Mouse (Mus musculus): ENCODE results near the gene Gm21962. TPM values are rescaled to one million over a fixed set of nuclear protein-coding genes. Genes with fewer than 3 reads are reported as not detected.

Gm21962 gene
- polyA plus RNA-seq, 1 experiment: not detected

DNA sequence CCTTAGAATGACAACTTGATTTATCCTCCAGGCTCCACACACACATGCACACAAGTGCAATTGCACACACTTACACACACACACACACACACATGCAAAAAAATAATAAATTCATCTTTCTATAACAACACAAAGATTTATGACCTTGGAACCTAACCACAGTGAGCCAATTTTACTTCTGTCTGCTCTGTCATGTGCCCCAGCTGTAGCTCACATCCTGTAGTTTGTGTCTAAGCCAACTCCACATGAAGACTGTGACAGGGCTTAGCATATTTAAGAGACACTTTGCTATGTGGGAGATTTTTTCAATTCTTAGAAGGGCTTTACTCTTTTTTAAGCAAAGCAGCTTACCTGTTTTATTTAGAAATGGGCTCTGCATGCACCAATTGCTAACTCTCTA is 20.2 kb downstream of the Gm21962 start:
- Histone ChIP-seq H3K4me1 (ENCODE audit: control insufficient read depth, insufficient read depth, low read length) (no peaks in the 10 kb centered on the region), H3K4me3 (ENCODE audit: insufficient read depth, low read length) (no peak overlapping the region), H3K27ac (ENCODE audit: insufficient read depth, low read length) (no peak overlapping the region)
- no peak for TF ChIP-seq POLR2A (IDR thresholded peaks at IDR 0.05; ENCODE audit: low read depth, low read length)
- no peak for TF ChIP-seq CTCF (IDR thresholded peaks at IDR 0.05; ENCODE audit: borderline replicate concordance, insufficient read depth, low read length)

DNA sequence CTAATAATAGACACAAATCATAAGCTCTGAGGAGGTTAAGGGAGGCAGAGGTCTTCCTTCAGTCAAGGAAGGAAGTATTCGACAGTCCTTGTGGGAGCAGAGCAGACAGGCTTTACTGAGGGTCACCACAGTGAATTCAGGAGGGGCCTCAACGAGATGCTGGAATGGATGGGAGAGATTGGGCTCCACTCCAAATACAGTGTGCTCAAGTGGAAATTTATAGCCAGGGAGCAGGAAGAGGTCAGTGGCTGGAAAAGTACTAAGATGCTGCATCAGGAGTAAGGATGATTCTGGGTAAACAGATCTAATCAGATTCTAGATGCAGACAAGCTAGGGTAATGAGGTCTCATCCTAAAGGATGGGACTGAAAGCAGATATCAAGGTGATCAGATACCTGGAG is 44.6 kb downstream of the Gm21962 start:
- Histone ChIP-seq H3K27ac (ENCODE audit: insufficient read depth, low read length) (no peak overlapping the region), H3K4me3 (ENCODE audit: insufficient read depth, low read length) (no peak overlapping the region), H3K4me1 (ENCODE audit: control insufficient read depth, insufficient read depth, low read length) (no peaks in the 10 kb centered on the region)
- no peak for TF ChIP-seq CTCF (IDR thresholded peaks at IDR 0.05; ENCODE audit: borderline replicate concordance, insufficient read depth, low read length)
- no peak for TF ChIP-seq POLR2A (IDR thresholded peaks at IDR 0.05; ENCODE audit: low read depth, low read length)

DNA sequence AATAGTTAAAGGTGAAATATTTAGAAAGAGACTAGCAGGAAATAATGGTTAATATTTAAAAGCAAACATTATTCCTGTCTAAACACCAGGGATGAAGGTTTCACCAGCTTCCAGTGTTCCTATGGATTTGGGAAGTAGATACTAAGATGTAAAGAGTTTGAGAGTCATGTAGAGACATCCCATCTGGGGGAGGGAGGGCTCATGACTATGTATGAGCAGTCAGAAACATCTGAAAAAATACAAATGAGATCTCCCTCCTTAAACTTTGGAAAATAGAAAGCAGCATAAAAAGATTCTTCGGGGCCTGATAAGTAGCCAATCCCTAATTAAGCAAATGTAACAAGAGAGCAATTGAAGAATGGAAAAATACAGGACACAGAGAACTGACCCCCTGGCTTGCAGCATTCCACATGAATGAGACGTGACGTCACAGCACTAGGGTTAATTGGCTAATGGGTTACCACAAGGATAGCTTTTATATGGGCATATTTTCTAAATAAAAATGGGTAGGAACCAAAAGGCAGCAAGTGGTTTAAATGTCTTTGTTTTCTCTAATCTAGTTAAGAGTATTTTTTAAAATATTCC is 45.3 kb downstream of the Gm21962 start:
- Histone ChIP-seq H3K4me1 (ENCODE audit: control insufficient read depth, insufficient read depth, low read length) (no peaks in the 10 kb centered on the region), H3K27ac (ENCODE audit: insufficient read depth, low read length) (no peak overlapping the region), H3K4me3 (ENCODE audit: insufficient read depth, low read length) (no peak overlapping the region)
- TF ChIP-seq POLR2A (IDR thresholded peaks at IDR 0.05; ENCODE audit: low read depth, low read length) (no peak), CTCF (IDR thresholded peaks at IDR 0.05; ENCODE audit: borderline replicate concordance, insufficient read depth, low read length) (no peak)

Other genes with a start within 250 kb of the Gm21962 start
- 27.7 and 31.1 TPM in 2 replicates for gene Ddit4l, start 49.9 kb upstream of the Gm21962 start, polyA plus RNA-seq (2011; ENCODE audit: insufficient read length, low read depth, missing spikeins)
- 224 and 311 TPM in 2 replicates for gene H2afz, start 193.0 kb downstream of the Gm21962 start, polyA plus RNA-seq (2011; ENCODE audit: insufficient read length, low read depth, missing spikeins)
- gene Dnajb14, start 196.2 kb downstream of the Gm21962 start, polyA plus RNA-seq (2011; ENCODE audit: insufficient read length, low read depth, missing spikeins): 16.2 and 16.4 TPM in 2 replicates
- 67.2 and 73.9 TPM in 2 replicates for gene Lamtor3, start 247.0 kb downstream of the Gm21962 start, polyA plus RNA-seq (2011; ENCODE audit: insufficient read length, low read depth, missing spikeins)

Measured in embryonic fibroblast, embryonic 13.5 days (primary cell).